Mouse (Mus musculus) ovary, postnatal 14 days (tissue): ENCODE measurements around the gene Fam13c.
A peak's percentile ranks its signal among the peaks of the same experiment; 100 is the strongest.

Experiments
- DNase-seq: peaks from one replicate; pipeline ENCODE4 v3.0.0; 2022; ENCODE audit warnings: low spot score

Gene Fam13c

DNA sequence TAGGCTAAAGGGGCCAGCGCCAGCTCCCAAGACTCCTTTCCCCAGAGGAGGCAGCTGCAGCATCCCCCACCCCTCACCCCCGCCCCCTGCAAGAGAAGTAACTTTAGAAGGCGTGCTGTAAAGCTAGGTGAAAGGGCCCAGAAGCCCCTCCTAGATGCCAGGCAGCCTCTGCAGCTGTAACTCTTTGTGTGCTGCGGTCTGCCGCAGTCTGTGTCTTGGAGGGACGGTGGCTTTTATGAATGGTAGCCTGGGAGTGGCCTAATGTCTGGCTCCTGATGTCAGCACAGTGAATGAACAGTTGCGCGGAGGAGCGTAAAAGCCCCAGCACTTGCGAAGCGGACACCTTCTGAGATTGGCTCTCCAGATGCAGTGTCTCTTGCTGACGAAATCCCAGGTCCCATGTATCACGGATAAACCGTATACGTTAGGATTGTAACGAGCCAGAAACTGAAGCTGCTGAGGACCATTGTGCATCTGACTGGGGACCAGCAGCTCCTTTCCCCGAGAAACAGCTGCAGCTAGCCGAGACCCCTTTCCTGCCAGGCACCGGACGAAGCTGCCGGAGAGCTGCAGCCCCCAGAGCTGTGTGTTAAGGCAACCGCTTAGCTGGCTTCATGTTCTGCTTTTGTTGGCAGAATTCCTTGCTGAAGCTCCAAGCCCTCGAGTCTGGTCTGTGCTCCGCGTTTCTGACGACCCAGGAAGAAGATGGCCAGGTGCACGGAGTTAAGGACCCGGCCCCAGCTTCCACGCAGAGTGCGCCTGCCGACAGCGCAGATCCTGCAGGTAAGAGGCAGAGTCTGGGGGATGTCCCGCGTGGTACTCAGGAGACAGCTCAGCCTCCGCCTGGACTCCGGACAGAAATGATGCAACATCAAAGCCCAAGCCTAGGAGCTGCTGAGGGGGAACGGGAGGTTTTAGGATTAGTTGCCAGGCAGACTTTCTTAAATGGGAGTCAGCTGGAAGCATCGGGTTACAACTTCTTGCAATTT, 80.2 kb downstream of the Fam13c start:
- DNase-seq = peak; percentile 11

- no peak for DNase-seq
These were observed 81.1 kb downstream of the Fam13c start for GRCm38 (mm10) chr10:70521379-70521778.

DNA sequence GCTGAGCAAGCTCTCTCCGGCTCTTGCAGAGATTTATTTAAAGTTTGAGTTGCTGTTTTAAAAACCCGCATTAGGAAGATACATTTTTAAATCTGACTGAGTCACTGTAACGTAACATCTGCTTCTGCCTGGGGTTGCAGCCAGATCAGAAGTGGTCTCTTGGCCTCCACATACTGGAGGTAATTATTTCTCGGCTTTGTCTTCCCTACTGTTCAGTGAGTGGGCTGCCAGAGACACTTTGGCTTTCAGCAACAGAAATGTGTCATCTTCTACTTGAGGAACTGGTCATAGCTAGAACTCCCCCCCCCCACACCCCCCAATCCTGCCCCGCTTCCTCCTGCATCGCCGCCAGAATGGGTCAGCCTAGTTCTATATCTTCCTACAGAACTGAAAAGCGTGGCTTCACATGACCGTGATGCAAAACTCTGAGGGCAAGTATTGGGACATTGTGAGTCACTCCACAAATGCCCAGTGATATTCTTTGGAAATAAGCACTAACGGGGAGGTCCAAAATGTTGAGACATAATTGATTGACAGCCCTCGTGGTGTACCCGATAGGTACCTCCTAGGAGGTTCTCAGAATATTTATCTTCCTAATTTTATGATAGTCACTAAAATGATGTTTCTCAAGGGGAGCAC, 90.0 kb downstream of the Fam13c start:
- no peak for DNase-seq

DNA sequence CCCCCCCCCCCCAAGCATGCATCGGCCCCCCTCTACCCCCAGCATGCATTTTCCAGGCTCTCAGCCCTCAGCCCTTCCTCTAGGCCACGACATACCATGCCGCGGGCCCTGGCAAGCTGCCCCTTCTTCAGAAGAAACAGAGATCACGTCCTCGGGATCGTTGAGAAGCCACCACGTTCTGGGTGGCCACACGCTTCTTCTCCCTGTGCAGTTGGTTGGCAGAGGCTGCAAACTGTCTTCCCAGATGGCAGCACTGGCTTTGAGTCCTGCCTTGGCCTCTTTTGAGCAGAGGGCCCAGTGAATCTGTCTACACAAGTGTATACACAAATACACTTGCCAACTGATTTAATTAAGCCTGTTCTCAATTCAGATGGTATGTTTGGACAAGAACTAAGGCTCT, 92.0 kb downstream of the Fam13c start:
- DNase-seq = no peak

DNA sequence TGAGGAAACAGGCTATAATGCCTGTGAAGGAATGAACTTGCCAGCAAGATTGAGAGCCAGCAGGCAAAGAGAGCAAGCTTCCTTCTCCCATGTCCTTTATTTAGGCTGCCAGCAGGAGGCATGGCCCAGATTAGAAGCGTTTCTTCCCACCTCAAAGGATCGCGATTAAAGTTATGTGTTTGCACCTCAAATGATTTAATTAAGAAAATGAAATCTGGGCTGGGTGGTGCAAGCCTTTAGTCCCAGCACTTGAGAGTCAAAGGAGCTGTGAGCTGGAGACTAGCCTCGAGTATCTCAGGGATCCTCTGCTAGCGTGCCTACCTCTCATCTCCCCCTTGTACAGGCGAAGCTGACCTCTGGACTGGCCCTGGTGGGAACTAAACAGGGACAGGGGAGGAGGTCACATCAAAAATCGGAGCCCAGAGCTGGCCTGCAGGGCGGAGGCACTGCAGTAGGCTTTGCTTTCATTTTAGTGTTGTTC, 93.1 kb downstream of the Fam13c start:
- DNase-seq = no peak

DNA sequence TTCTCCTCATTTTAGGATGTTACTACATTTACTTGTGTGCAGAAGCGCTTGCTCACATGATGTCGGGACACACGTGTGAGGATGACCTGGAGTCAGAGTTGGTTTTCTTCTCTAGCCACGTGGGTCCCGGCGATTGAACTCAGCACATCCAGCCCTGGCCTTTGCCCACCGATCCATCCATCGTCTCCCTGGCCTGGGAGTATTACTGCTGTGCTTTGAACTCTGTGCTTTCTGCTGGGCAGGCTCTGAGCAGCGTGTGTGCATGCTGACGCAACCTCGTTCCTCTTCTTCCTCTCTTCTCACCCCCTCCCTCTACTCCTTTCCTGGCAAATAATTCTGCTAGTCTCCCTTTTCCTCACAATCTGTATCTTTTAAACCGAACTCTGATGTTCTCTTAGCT, 93.7 kb downstream of the Fam13c start:
- no peak for DNase-seq

DNA sequence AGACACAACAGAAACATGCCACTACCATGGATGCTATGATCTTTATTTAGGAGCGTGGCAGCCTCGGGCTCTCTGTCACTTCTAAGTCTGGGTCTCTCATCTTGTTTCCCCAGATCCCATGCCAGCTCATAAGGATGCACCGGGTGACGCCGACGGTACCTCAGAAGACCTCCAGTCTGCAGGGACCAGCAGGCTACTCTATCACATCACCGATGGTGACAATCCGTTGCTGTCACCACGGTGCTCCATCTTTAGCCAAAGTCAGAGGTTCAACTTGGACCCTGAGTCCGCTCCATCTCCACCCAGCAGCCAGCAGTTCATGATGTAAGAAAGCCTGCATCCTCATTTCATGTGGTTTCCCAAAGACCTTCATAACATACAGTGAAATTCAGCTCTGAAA, 94.3 kb downstream of the Fam13c start:
- no peak for DNase-seq

GRCm38 (mm10) chr10:70535401-70535800, 95.1 kb downstream of the Fam13c start:
- DNase-seq = no peak

DNA sequence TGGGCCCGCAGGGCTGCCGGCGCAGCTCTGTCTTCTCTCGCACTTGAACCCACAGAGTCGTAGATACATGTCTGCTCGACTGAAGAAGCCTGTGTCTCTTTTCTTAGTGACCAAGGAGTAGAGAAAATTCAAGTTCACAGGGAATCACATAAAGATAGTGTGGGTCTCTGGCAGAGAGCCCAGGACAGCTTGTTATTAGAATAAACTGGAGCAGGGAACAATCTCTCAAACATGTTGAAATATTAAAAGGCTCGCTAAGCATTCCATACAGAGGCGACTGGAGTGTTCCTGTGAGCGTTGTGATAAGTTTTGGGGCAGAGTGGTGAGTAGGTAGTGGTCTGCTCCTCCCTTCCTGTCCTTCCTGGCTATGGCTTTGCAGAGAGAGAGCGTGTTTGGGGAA, 97.4 kb downstream of the Fam13c start:
- no peak for DNase-seq

- no peak for DNase-seq
These were observed 99.0 kb downstream of the Fam13c start for GRCm38 (mm10) chr10:70539251-70539650.

GRCm38 (mm10) chr10:70540456-70541195, 100.3 kb downstream of the Fam13c start:
- DNase-seq = peak; percentile 13

GRCm38 (mm10) chr10:70542857-70543256, 102.6 kb downstream of the Fam13c start:
- no peak for DNase-seq

DNA sequence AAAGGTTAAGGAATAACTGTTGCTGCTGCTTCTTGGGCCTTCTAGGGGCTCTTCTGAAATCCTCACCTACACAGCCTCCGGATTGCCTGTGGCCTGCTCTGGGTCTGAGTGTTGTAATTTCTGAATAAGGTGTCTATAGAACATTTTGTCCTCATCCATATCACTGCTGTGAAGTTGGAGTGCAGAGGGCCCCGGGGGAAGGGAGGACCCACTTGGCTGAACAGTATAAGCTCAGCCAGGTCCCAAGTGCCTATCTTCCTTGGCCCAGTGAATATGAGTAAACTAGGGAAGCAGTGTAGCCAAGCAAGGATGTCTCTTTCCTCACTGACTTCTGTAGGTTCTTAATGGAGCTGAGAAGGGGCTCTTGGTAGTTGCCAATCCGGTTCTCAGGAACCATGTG, 112.2 kb downstream of the Fam13c start:
- no peak for DNase-seq

DNA sequence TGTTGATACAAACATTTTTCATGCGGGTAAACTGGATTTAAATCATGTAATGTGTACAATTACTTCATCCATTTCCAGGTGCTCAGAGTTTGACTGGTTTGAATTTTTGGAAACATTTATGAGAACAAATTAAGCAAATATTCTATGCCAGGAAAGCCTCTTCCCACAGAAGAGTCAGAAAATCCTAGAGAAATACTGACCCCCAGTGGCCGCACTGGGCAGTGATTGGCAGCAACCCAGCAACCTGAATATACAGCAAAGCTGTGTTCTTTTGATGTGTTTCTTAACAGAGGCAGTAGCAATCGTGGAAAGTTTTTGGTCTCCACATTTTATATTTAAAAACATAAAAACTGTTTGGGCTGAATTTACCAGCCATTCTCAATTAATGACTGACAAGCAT, 123.4 kb downstream of the Fam13c start:
- DNase-seq = peak; percentile 79

- DNase-seq = no peak
These were observed 141.4 kb downstream of the Fam13c start for GRCm38 (mm10) chr10:70581556-70582211.

GRCm38 (mm10) chr10:70584171-70584570, 143.9 kb downstream of the Fam13c start:
- no peak for DNase-seq

GRCm38 (mm10) chr10:70586876-70587405, 146.7 kb downstream of the Fam13c start:
- DNase-seq = no peak

- peak; percentile 1 for DNase-seq
These were observed 153.7 kb downstream of the Fam13c start for GRCm38 (mm10) chr10:70594007-70594406.

DNA sequence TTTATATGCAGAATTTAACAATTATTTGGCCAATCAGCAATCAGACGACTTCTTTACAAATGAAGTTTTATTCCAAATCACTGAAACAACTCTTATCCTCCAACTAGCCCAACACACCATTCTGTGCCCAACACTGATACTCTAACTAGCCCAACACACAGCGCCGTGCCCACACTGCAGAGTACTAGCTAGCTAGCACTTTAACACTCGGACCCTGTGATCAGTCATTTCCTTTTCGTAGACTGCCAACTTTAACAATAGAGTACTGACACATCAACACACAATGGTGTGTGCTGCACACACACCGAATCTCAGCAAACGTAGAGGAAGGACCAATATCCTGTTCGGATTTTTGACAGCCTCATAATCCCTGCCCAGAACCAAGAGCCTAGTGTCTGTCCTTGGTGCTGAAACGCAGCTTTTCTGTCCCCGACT, 157.8 kb downstream of the Fam13c start:
- DNase-seq = peak; percentile 32

- peak; percentile 0 for DNase-seq
These were observed 158.3 kb downstream of the Fam13c start for GRCm38 (mm10) chr10:70598516-70599125.
